Mouse (Mus musculus) Patski (cell line): Measurements from ENCODE around the gene Lkaaear1. TPM values are rescaled to one million over a fixed set of nuclear protein-coding genes. Genes with fewer than 3 reads are reported as not detected.

Experiments
- ATAC-seq: fragments of 100-300 bp; one replicate; pipeline ENCODE4 v1.8.0; 2021
- CTCF ChIA-PET: fragments of 350-600 bp; sonication (Branson Sonifier 250); formaldehyde crosslinking; loops from one replicate; lab custom pipeline; 2022; ENCODE audit warnings: inconsistent platforms; lab: Charles Lee
- POLR2A ChIA-PET: fragments of 350-600 bp; sonication (Branson Sonifier 250); formaldehyde crosslinking; loops from one replicate; lab custom pipeline; 2022; ENCODE audit warnings: antibody characterized with exemption, inconsistent platforms; lab: Charles Lee
- DNase-seq: peaks from one replicate; pipeline ENCODE4 v3.0.0-alpha.2; 2011; ENCODE audit warnings: low read depth, low spot score
- H3K27me3 ChIP-seq: fragments of 371-371 bp; one replicate; pipeline ENCODE4 v1.5.1; 2021
- CTCF ChIP-seq: fragments of 100-300 bp; IDR thresholded peaks from one replicate; pipeline ENCODE4 v1.5.1; 2021
- in situ Hi-C: fragments of 300-500 bp; cut with MboI; formaldehyde crosslinking; loops from 3 replicates; pipeline ENCODE4 v1.11.1; 2018; ENCODE audit warnings: low pct_unique_long_range_greater_than_20kb, mixed read lengths
- polyA plus RNA-seq: library from polyadenylated mRNA; unstranded; gene quantifications from one replicate; pipeline ENCODE4 v1.2.3, GENCODE M21; 2021

The Lkaaear1 gene
- not detected for polyA plus RNA-seq

GRCm38 (mm10) chr2:181698241-181698640 lies at the start of gene Lkaaear1:
TSS of gene Lkaaear1 (minus strand) at chr2:181698442.
- POLR2A ChIA-PET = no interaction called here
- DNase-seq (no peak), ATAC-seq (no peak)
- no peak for TF ChIP-seq CTCF
- peaks cover 15% of the 10 kb centered on the region for H3K27me3 ChIP-seq
- in situ Hi-C loops = no loop called here
- CTCF ChIA-PET = interaction anchor here (0.7 to 1.2 kb wide), 2 partner anchors 11 to 19 kb away, joined by 3 read pairs; no protein-coding TSS in a partner anchor

GRCm38 (mm10) chr2:181730051-181730450 lies 31.8 kb upstream of the Lkaaear1 start:
- ChIA-PET CTCF (no interaction called here), POLR2A (no interaction called here)
- no peak for TF ChIP-seq CTCF
- DNase-seq = no peak
- peaks cover 46% of the 10 kb centered on the region for H3K27me3 ChIP-seq
- in situ Hi-C loops = no loop called here
- ATAC-seq = no peak

GRCm38 (mm10) chr2:181727659-181728262 lies 29.5 kb upstream of the Lkaaear1 start:
- in situ Hi-C loops = no loop called here
- no peak for ATAC-seq
- H3K27me3 ChIP-seq = peaks cover 39% of the 10 kb centered on the region
- DNase-seq = no peak
- ChIA-PET CTCF (no interaction called here), POLR2A (interaction anchor here (0.6 kb wide), 1 partner anchor 28 kb away, joined by 3 read pairs; no protein-coding TSS in a partner anchor)
- no peak for TF ChIP-seq CTCF

GRCm38 (mm10) chr2:181722213-181722612 lies 24.0 kb upstream of the Lkaaear1 start:
- DNase-seq = no peak
- ChIA-PET POLR2A (no interaction called here), CTCF (interaction anchor here (1.0 kb wide), 1 partner anchor 144 kb away, joined by 3 read pairs; no protein-coding TSS in a partner anchor)
- H3K27me3 ChIP-seq = peaks cover 34% of the 10 kb centered on the region
- peak; percentile 77 for TF ChIP-seq CTCF
- in situ Hi-C loops = loop anchor here (5.0 kb wide), 1 partner anchor 145 kb away; no protein-coding TSS in a partner anchor
- ATAC-seq = no peak

- ChIA-PET CTCF (no interaction called here), POLR2A (no interaction called here)
- TF ChIP-seq CTCF = no peak
- no peak for ATAC-seq
- H3K27me3 ChIP-seq = peaks cover 33% of the 10 kb centered on the region
- in situ Hi-C loops = loop anchor here (5.0 kb wide), 1 partner anchor 146 kb away; no protein-coding TSS in a partner anchor
- DNase-seq = no peak
These were observed 23.0 kb upstream of the Lkaaear1 start for GRCm38 (mm10) chr2:181721200-181721599.

GRCm38 (mm10) chr2:181720061-181720460 lies 21.8 kb upstream of the Lkaaear1 start:
- CTCF ChIA-PET = no interaction called here
- POLR2A ChIA-PET = no interaction called here
- in situ Hi-C loops = loop anchor here (5.0 kb wide), 1 partner anchor 147 kb away; no protein-coding TSS in a partner anchor
- DNase-seq (no peak), ATAC-seq (no peak)
- TF ChIP-seq CTCF = no peak
- H3K27me3 ChIP-seq = peaks cover 34% of the 10 kb centered on the region

GRCm38 (mm10) chr2:181716991-181717390 lies 18.7 kb upstream of the Lkaaear1 start:
- peaks cover 56% of the 10 kb centered on the region for H3K27me3 ChIP-seq
- DNase-seq (no peak), ATAC-seq (no peak)
- no peak for TF ChIP-seq CTCF
- POLR2A ChIA-PET = no interaction called here
- in situ Hi-C loops = no loop called here
- CTCF ChIA-PET = no interaction called here

GRCm38 (mm10) chr2:181715382-181715781 lies 17.1 kb upstream of the Lkaaear1 start:
- in situ Hi-C loops = no loop called here
- no peak for TF ChIP-seq CTCF
- CTCF ChIA-PET = no interaction called here

GRCm38 (mm10) chr2:181714903-181715326 lies 16.7 kb upstream of the Lkaaear1 start, which contains the start of gene Oprl1:
TSS of gene Oprl1 (plus strand) at chr2:181715016.
- in situ Hi-C loops = no loop called here
- no peak for ATAC-seq
- TF ChIP-seq CTCF = no peak

More at GRCm38 (mm10) chr2:181715382-181715781, 17.1 kb upstream of the Lkaaear1 start:
- ATAC-seq (no peak), DNase-seq (no peak)
- H3K27me3 ChIP-seq = peaks cover 57% of the 10 kb centered on the region
- POLR2A ChIA-PET = no interaction called here

GRCm38 (mm10) chr2:181713749-181714148 lies 15.5 kb upstream of the Lkaaear1 start:
- CTCF ChIA-PET = no interaction called here
- DNase-seq (no peak), ATAC-seq (no peak)
- peaks cover 61% of the 10 kb centered on the region for H3K27me3 ChIP-seq
- POLR2A ChIA-PET = no interaction called here
- in situ Hi-C loops = no loop called here
- TF ChIP-seq CTCF = no peak

More at GRCm38 (mm10) chr2:181714903-181715326, 16.7 kb upstream of the Lkaaear1 start, which contains the start of gene Oprl1:
- peaks cover 55% of the 10 kb centered on the region for H3K27me3 ChIP-seq
- CTCF ChIA-PET = no interaction called here
- no peak for DNase-seq
- POLR2A ChIA-PET = no interaction called here

GRCm38 (mm10) chr2:181706668-181707067 lies 8.4 kb upstream of the Lkaaear1 start:
- peaks cover 60% of the 10 kb centered on the region for H3K27me3 ChIP-seq
- in situ Hi-C loops = no loop called here
- ATAC-seq (no peak), DNase-seq (no peak)
- CTCF ChIA-PET = interaction anchor here (1.0 to 1.8 kb wide), 4 partner anchors 25 to 203 kb away, joined by 3 to 9 read pairs (median 4); no protein-coding TSS in a partner anchor
- TF ChIP-seq CTCF = peak; percentile 71
- POLR2A ChIA-PET = no interaction called here
